Mouse (Mus musculus) bone marrow, adult 2 months (tissue): ENCODE measurements around the gene Gm28778. TPM values are rescaled to one million over a fixed set of nuclear protein-coding genes. Genes with fewer than 3 reads are reported as not detected.
A peak's percentile ranks its signal among the peaks of the same experiment; 100 is the strongest.

Experiments
- H3K27ac ChIP-seq: fragments of 200-500 bp; 2 replicates; pipeline ENCODE4 v1.5.1; 2012; ENCODE audit warnings: low read depth, mild to moderate bottlenecking, control low read depth, inconsistent platforms, low read length; ENCODE audit not compliant: control insufficient read depth, poor library complexity, insufficient read depth
- H3K4me1 ChIP-seq: fragments of 200-500 bp; 2 replicates; pipeline ENCODE4 v1.6.1; 2011; ENCODE audit warnings: low read length; ENCODE audit not compliant: control insufficient read depth, insufficient read depth
- H3K4me3 ChIP-seq: fragments of 200-500 bp; replicated peaks from 2 replicates; pipeline ENCODE3; 2011; ENCODE audit warnings: mild to moderate bottlenecking, low read depth, low read length, control low read depth; ENCODE audit not compliant: control insufficient read depth
- CTCF ChIP-seq: fragments of 200-500 bp; IDR thresholded peaks from 2 replicates; pipeline ENCODE4 v1.5.1; 2011; ENCODE audit warnings: low read length, control low read depth; ENCODE audit not compliant: control insufficient read depth, insufficient read depth
- POLR2A ChIP-seq: fragments of 200-500 bp; IDR thresholded peaks from 2 replicates; pipeline ENCODE4 v1.6.1; 2011; ENCODE audit warnings: low read depth, mild to moderate bottlenecking, control low read depth, low read length, borderline replicate concordance; ENCODE audit not compliant: control insufficient read depth
- WGBS: fragments of 180-500 bp; shearing (Covaris S2); methylation state at CpG from one replicate; pipeline ENCODE4 v1.1.7; 2018; 5-methylcytosine and 5-hydroxymethylcytosine counted together
- polyA plus RNA-seq: library from polyadenylated mRNA; stranded (reverse); fragments of >200 nt; gene quantifications from 2 replicates; pipeline ENCODE4 v1.2.4, GENCODE M21; 2011; ENCODE audit warnings: low replicate concordance; ENCODE audit not compliant: missing spikeins, insufficient read depth, insufficient read length

The Gm28778 gene
- polyA plus RNA-seq, 1 experiment = not detected

GRCm38 (mm10) chr1:53352327-53353261, 55.7 kb downstream of the Gm28778 start, which contains the start of the genes Asdurf, Gm28551 and Asnsd1:
TSS of gene Asdurf (minus strand) at chr1:53352619.
TSS of gene Gm28551 (minus strand) at chr1:53352667.
TSS of gene Asnsd1 (minus strand) at chr1:53352752.
- peak within 1 kb of the TSS; percentile 75 for H3K4me3 ChIP-seq
- no peaks in the 10 kb centered on the region; the same call in 1 of the 2 replicates for H3K4me1 ChIP-seq
- H3K27ac ChIP-seq = peak within 1 kb of the TSS; percentile 89
- TF ChIP-seq POLR2A = peak; percentile 82; the same call in 1 of the 2 replicates
- no peak for TF ChIP-seq CTCF
- under 1% methylated on average over 44 of the region's 44 CpGs for WGBS

GRCm38 (mm10) chr1:53358988-53359387, 62.1 kb downstream of the Gm28778 start:
- Histone ChIP-seq H3K27ac (no peak overlapping the region), H3K4me3 (no peak overlapping the region), H3K4me1 (no peaks in the 10 kb centered on the region)
- TF ChIP-seq CTCF = no peak
- no peak for TF ChIP-seq POLR2A

Other genes starting within 250 kb of the Gm28778 start
- gene Mstn, start 235.5 kb upstream of the Gm28778 start, polyA plus RNA-seq = not detected in 2 replicates
- not detected in 2 replicates for gene 1700019A02Rik, start 109.5 kb upstream of the Gm28778 start, polyA plus RNA-seq
- 3.2 and 6.5 TPM in 2 replicates for gene Pms1, start 93 bp upstream of the Gm28778 start, polyA plus RNA-seq
- 7.6 and 7.8 TPM in 2 replicates for gene Ormdl1, start within 50 bp of the Gm28778 start, polyA plus RNA-seq
- gene Osgepl1, start 16.5 kb downstream of the Gm28778 start, polyA plus RNA-seq = 9.9 and 10.3 TPM in 2 replicates
- not detected in 2 replicates for gene Asdurf, start 55.5 kb downstream of the Gm28778 start, polyA plus RNA-seq
- gene Gm28551, start 55.6 kb downstream of the Gm28778 start, polyA plus RNA-seq = not detected in 2 replicates
- gene Asnsd1, start 55.6 kb downstream of the Gm28778 start, polyA plus RNA-seq = 27.7 and 45.2 TPM in 2 replicates